Mouse (Mus musculus): Measurements from ENCODE around the gene Sox13.
A peak's percentile ranks its signal among the peaks of the same experiment; 100 is the strongest.

Gene Sox13

DNA sequence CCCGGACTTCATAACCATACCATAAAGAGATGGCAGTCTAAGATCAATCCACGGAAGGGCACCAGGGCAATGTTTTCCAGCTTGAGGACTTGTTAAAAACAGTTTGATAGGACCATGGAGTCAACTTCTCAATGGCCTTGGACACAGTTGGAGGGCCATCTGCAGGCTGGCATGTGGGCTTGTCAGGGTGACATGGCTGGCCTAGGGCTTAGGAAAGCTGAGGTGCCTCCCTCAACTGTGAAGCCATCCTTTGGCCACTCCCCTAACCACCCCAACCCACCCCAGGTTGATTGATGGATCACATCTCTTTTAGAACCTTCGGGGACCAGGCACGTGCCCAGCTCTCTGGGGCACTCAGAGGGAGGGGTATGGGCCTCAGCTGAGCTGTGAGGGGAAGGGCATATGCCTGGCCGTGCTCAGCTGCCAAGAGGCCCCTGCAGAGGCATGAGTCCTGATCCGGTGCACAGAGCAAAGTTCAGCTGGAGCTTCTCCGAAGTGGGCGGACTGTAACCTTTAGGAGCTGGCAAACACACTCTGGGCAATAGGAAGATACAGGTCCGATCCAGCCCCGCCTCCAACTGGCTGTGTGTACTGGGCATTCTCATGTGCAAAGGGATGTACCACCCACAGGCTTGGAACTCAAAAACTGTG lies 48.4 kb downstream of the Sox13 start:
- no peaks in the 10 kb centered on the region for H3K27me3 ChIP-seq (ENCODE audit: control insufficient read depth, insufficient read depth, low read length, poor library complexity, severe bottlenecking)
- H3K36me3 ChIP-seq (ENCODE audit: control insufficient read depth, insufficient read depth, low read length, poor library complexity, severe bottlenecking) = no peaks in the 10 kb centered on the region
- DNase-seq (ENCODE audit: low read depth, low spot score) = no peak

DNA sequence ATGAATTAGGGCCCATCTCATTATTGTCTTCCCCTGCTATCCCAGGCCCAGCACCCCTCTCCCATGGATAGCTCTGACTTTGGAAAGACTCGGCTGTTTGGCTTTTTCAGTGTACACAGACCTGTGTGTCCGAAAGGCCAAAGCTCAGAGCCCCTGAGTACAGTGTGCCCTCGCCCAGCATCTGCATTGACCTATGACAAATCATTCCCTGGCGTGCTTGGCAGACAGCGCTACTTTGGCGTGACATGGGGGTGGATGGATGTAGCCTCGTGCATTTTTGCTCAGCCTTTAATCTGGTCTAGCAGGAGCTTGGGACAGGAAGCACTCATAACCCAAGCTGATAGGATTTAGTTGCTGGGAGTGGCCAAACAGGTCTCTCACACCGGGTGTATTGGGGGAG lies 52.1 kb downstream of the Sox13 start:
- Histone ChIP-seq H3K27me3 (ENCODE audit: control insufficient read depth, insufficient read depth, low read length, poor library complexity, severe bottlenecking) (no peaks in the 10 kb centered on the region), H3K36me3 (ENCODE audit: control insufficient read depth, insufficient read depth, low read length, poor library complexity, severe bottlenecking) (no peaks in the 10 kb centered on the region)
- no peak for DNase-seq (ENCODE audit: low read depth, low spot score)

- no peak for DNase-seq (ENCODE audit: low read depth, low spot score)
- no peaks in the 10 kb centered on the region for H3K27me3 ChIP-seq (ENCODE audit: control insufficient read depth, insufficient read depth, low read length, poor library complexity, severe bottlenecking)
- H3K36me3 ChIP-seq (ENCODE audit: control insufficient read depth, insufficient read depth, low read length, poor library complexity, severe bottlenecking) = no peaks in the 10 kb centered on the region
These were observed 52.7 kb downstream of the Sox13 start for GRCm38 (mm10) chr1:133371431-133371830.

- DNase-seq (ENCODE audit: low read depth, low spot score) = no peak
- Histone ChIP-seq H3K36me3 (ENCODE audit: control insufficient read depth, insufficient read depth, low read length, poor library complexity, severe bottlenecking) (no peaks in the 10 kb centered on the region), H3K27me3 (ENCODE audit: control insufficient read depth, insufficient read depth, low read length, poor library complexity, severe bottlenecking) (no peaks in the 10 kb centered on the region)
These were observed 53.8 kb downstream of the Sox13 start for GRCm38 (mm10) chr1:133370352-133370751.

- DNase-seq (ENCODE audit: low read depth, low spot score) = no peak
These were observed 55.5 kb downstream of the Sox13 start for GRCm38 (mm10) chr1:133368644-133369043.

GRCm38 (mm10) chr1:133367606-133368488 lies 56.3 kb downstream of the Sox13 start:
- H3K36me3 ChIP-seq (ENCODE audit: control insufficient read depth, insufficient read depth, low read length, poor library complexity, severe bottlenecking) = no peaks in the 10 kb centered on the region
- H3K27me3 ChIP-seq (ENCODE audit: control insufficient read depth, insufficient read depth, low read length, poor library complexity, severe bottlenecking) = peaks cover 5% of the 10 kb centered on the region
- DNase-seq (ENCODE audit: low read depth, low spot score) = peak; percentile 23

More at GRCm38 (mm10) chr1:133368644-133369043, 55.5 kb downstream of the Sox13 start:
- H3K36me3 ChIP-seq (ENCODE audit: control insufficient read depth, insufficient read depth, low read length, poor library complexity, severe bottlenecking) = no peaks in the 10 kb centered on the region
- peaks cover 5% of the 10 kb centered on the region for H3K27me3 ChIP-seq (ENCODE audit: control insufficient read depth, insufficient read depth, low read length, poor library complexity, severe bottlenecking)

GRCm38 (mm10) chr1:133366951-133367605 lies 57.1 kb downstream of the Sox13 start:
- DNase-seq (ENCODE audit: low read depth, low spot score) = no peak
- Histone ChIP-seq H3K27me3 (ENCODE audit: control insufficient read depth, insufficient read depth, low read length, poor library complexity, severe bottlenecking) (peaks cover 5% of the 10 kb centered on the region), H3K36me3 (ENCODE audit: control insufficient read depth, insufficient read depth, low read length, poor library complexity, severe bottlenecking) (no peaks in the 10 kb centered on the region)

- no peak for DNase-seq (ENCODE audit: low read depth, low spot score)
- peaks cover 5% of the 10 kb centered on the region for H3K27me3 ChIP-seq (ENCODE audit: control insufficient read depth, insufficient read depth, low read length, poor library complexity, severe bottlenecking)
- H3K36me3 ChIP-seq (ENCODE audit: control insufficient read depth, insufficient read depth, low read length, poor library complexity, severe bottlenecking) = no peaks in the 10 kb centered on the region
These were observed 59.3 kb downstream of the Sox13 start for GRCm38 (mm10) chr1:133364890-133365289.

- H3K27me3 ChIP-seq (ENCODE audit: control insufficient read depth, insufficient read depth, low read length, poor library complexity, severe bottlenecking) = peaks cover 5% of the 10 kb centered on the region
- no peak for DNase-seq (ENCODE audit: low read depth, low spot score)
- H3K36me3 ChIP-seq (ENCODE audit: control insufficient read depth, insufficient read depth, low read length, poor library complexity, severe bottlenecking) = no peaks in the 10 kb centered on the region
These were observed 60.1 kb downstream of the Sox13 start for GRCm38 (mm10) chr1:133364022-133364630.

DNA sequence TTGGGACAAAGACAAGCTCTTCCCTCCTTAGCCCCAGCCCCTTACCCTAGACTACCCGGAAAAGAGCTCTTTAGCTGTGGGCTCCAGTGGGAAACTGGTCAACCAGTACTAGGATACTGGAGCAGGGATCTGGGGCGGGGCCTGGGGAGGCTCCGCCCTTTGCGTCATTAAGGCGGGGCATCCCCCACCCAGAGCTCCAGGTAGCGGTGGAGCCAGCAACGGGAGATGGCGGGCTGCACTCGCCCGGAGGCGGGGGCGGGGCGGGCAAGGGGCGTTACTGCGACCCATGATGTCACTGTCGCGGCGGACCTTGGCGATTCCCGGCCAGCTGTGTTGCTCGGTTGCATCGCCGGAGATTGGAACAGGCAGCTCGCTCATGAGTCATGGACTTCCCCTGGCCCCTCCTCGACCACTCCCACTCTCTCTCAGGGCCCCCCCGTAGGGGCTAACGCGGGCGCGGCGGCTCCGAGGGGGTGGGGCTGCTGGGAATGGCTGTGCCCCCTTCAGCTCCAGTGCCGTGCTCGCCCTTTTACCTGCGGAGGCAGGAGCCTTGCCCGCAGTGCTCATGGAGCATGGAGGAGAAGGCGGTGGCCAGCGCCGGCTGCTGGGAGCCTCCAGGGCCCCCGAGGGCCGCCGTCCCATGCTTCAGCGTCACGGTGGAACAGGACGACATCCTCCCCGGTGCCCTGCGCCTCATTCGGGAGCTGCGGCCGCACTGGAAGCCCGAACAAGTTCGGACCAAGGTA lies 60.7 kb downstream of the Sox13 start, which contains the start of gene Etnk2:
Gene Etnk2, plus strand, starts transcription at position 297 of the 746 bp plus-strand sequence.
- Histone ChIP-seq H3K36me3 (ENCODE audit: control insufficient read depth, insufficient read depth, low read length, poor library complexity, severe bottlenecking) (no peaks in the 10 kb centered on the region), H3K27me3 (ENCODE audit: control insufficient read depth, insufficient read depth, low read length, poor library complexity, severe bottlenecking) (peaks cover 5% of the 10 kb centered on the region)
- DNase-seq (ENCODE audit: low read depth, low spot score) = peak; percentile 63

DNA sequence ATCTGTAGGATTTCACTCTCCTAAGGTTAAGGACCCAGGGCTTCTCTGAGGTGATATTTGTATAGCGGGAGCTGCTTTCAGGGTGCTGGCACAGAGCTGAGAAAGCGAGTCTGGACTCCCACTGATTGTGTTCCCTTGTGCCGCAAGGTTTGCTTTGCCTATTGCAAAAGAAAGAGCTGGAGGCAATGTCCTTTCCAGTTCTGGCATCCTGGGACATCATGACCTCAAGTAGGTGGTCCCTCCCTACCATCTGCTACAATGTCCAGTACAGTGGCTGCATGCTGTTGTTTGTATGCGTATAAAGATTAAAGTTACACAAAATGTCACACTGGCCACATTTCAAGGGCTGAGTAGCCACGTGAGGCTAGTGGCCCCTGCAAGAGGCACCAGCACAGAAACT lies 62.1 kb downstream of the Sox13 start:
- DNase-seq (ENCODE audit: low read depth, low spot score) = no peak
- peaks cover 5% of the 10 kb centered on the region for H3K27me3 ChIP-seq (ENCODE audit: control insufficient read depth, insufficient read depth, low read length, poor library complexity, severe bottlenecking)
- no peaks in the 10 kb centered on the region for H3K36me3 ChIP-seq (ENCODE audit: control insufficient read depth, insufficient read depth, low read length, poor library complexity, severe bottlenecking)

GRCm38 (mm10) chr1:133361006-133361405 lies 63.2 kb downstream of the Sox13 start:
- Histone ChIP-seq H3K27me3 (ENCODE audit: control insufficient read depth, insufficient read depth, low read length, poor library complexity, severe bottlenecking) (peaks cover 5% of the 10 kb centered on the region), H3K36me3 (ENCODE audit: control insufficient read depth, insufficient read depth, low read length, poor library complexity, severe bottlenecking) (no peaks in the 10 kb centered on the region)
- no peak for DNase-seq (ENCODE audit: low read depth, low spot score)

- Histone ChIP-seq H3K27me3 (ENCODE audit: control insufficient read depth, insufficient read depth, low read length, poor library complexity, severe bottlenecking) (no peaks in the 10 kb centered on the region), H3K36me3 (ENCODE audit: control insufficient read depth, insufficient read depth, low read length, poor library complexity, severe bottlenecking) (no peaks in the 10 kb centered on the region)
- peak; percentile 70 for DNase-seq (ENCODE audit: low read depth, low spot score)
These were observed 67.8 kb downstream of the Sox13 start for GRCm38 (mm10) chr1:133356330-133356729.

GRCm38 (mm10) chr1:133355912-133356311 lies 68.3 kb downstream of the Sox13 start:
- DNase-seq (ENCODE audit: low read depth, low spot score) = peak; percentile 38
- Histone ChIP-seq H3K27me3 (ENCODE audit: control insufficient read depth, insufficient read depth, low read length, poor library complexity, severe bottlenecking) (no peaks in the 10 kb centered on the region), H3K36me3 (ENCODE audit: control insufficient read depth, insufficient read depth, low read length, poor library complexity, severe bottlenecking) (no peaks in the 10 kb centered on the region)
